Mouse (Mus musculus): ENCODE data around the gene Ppp1r9a. TPM values are rescaled to one million over a fixed set of nuclear protein-coding genes. Genes with fewer than 3 reads are reported as not detected.

Ppp1r9a gene
- polyA plus RNA-seq, 1 experiment from 2014 or later, result 3.8 TPM

GRCm38 (mm10) chr6:5103769-5104168, 201.1 kb downstream of the Ppp1r9a start:
- H3K9ac ChIP-seq (ENCODE audit: low read depth, low read length), result no peak overlapping the region; the same call in 1 of the 2 replicates
- H3K27ac ChIP-seq (ENCODE audit: low read length), result no peak overlapping the region
- H3K27me3 ChIP-seq (ENCODE audit: control insufficient read depth, insufficient read depth, low read depth, low read length), result no peaks in the 10 kb centered on the region
- H3K4me3 ChIP-seq (ENCODE audit: low read depth, low read length), result no peak overlapping the region
- H3K36me3 ChIP-seq (ENCODE audit: control insufficient read depth, insufficient read depth), result no peaks in the 10 kb centered on the region
- peaks cover 3% of the 10 kb centered on the region for H3K4me1 ChIP-seq (ENCODE audit: control insufficient read depth, low read depth, low read length)
- peak; percentile 73 for ATAC-seq (ENCODE audit: low read depth)
- H3K9me3 ChIP-seq (replicated peaks; ENCODE audit: control insufficient read depth, low read length), result no peaks in the 10 kb centered on the region
- no peak overlapping the region for H3K4me2 ChIP-seq (ENCODE audit: low read depth, low read length)
- 10% methylated on average over 6 of the region's 6 CpGs for WGBS (ENCODE audit: insufficient replicate concordance)

GRCm38 (mm10) chr6:5104238-5104637, 201.5 kb downstream of the Ppp1r9a start:
- Histone ChIP-seq H3K9me3 (replicated peaks; ENCODE audit: control insufficient read depth, low read length) (no peaks in the 10 kb centered on the region), H3K4me3 (ENCODE audit: low read depth, low read length) (no peak overlapping the region), H3K36me3 (ENCODE audit: control insufficient read depth, insufficient read depth) (no peaks in the 10 kb centered on the region), H3K9ac (ENCODE audit: low read depth, low read length) (no peak overlapping the region; the same call in 1 of the 2 replicates), H3K27me3 (ENCODE audit: control insufficient read depth, insufficient read depth, low read depth, low read length) (no peaks in the 10 kb centered on the region), H3K27ac (ENCODE audit: low read length) (no peak overlapping the region), H3K4me1 (ENCODE audit: control insufficient read depth, low read depth, low read length) (peaks cover 3% of the 10 kb centered on the region), H3K4me2 (ENCODE audit: low read depth, low read length) (no peak overlapping the region)
- 80% methylated on average over 7 of the region's 7 CpGs for WGBS (ENCODE audit: insufficient replicate concordance)
- ATAC-seq (ENCODE audit: low read depth), result no peak

- Histone ChIP-seq H3K27me3 (ENCODE audit: control insufficient read depth, insufficient read depth, low read depth, low read length) (no peaks in the 10 kb centered on the region), H3K9me3 (replicated peaks; ENCODE audit: control insufficient read depth, low read length) (no peaks in the 10 kb centered on the region), H3K27ac (ENCODE audit: low read length) (no peak overlapping the region), H3K9ac (ENCODE audit: low read depth, low read length) (no peak overlapping the region), H3K4me1 (ENCODE audit: control insufficient read depth, low read depth, low read length) (peaks cover 3% of the 10 kb centered on the region), H3K36me3 (ENCODE audit: control insufficient read depth, insufficient read depth) (no peaks in the 10 kb centered on the region), H3K4me3 (ENCODE audit: low read depth, low read length) (no peak overlapping the region), H3K4me2 (ENCODE audit: low read depth, low read length) (no peak overlapping the region)
- no peak for ATAC-seq (ENCODE audit: low read depth)
- 65% methylated on average over 3 of the region's 3 CpGs for WGBS (ENCODE audit: insufficient replicate concordance)
Measured at GRCm38 (mm10) chr6:5108494-5108893, 205.8 kb downstream of the Ppp1r9a start.

GRCm38 (mm10) chr6:5109925-5110714, 207.4 kb downstream of the Ppp1r9a start:
- H3K4me2 ChIP-seq (ENCODE audit: low read depth, low read length), result peak overlapping the region; percentile 54
- no peaks in the 10 kb centered on the region for H3K36me3 ChIP-seq (ENCODE audit: control insufficient read depth, insufficient read depth)
- H3K9me3 ChIP-seq (replicated peaks; ENCODE audit: control insufficient read depth, low read length), result no peaks in the 10 kb centered on the region
- H3K4me3 ChIP-seq (ENCODE audit: low read depth, low read length), result peak overlapping the region; percentile 38
- 9% methylated on average over 18 of the region's 18 CpGs for WGBS (ENCODE audit: insufficient replicate concordance)
- no peaks in the 10 kb centered on the region; the same call in none of the 2 replicates for H3K4me1 ChIP-seq (ENCODE audit: control insufficient read depth, low read depth, low read length)
- H3K27ac ChIP-seq (ENCODE audit: low read length), result no peak overlapping the region
- H3K27me3 ChIP-seq (ENCODE audit: control insufficient read depth, insufficient read depth, low read depth, low read length), result no peaks in the 10 kb centered on the region
- H3K9ac ChIP-seq (ENCODE audit: low read depth, low read length), result 0 out of 2 replicates have a peak overlapping the region, but pooled peaks have one; percentile 40
- peak; percentile 87 for ATAC-seq (ENCODE audit: low read depth)

GRCm38 (mm10) chr6:5110715-5111048, 208.0 kb downstream of the Ppp1r9a start:
- no peak for ATAC-seq (ENCODE audit: low read depth)
- WGBS (ENCODE audit: insufficient replicate concordance), result 11% methylated on average over 3 of the region's 3 CpGs
- no peak overlapping the region for H3K27ac ChIP-seq (ENCODE audit: low read length)
- no peaks in the 10 kb centered on the region; the same call in none of the 2 replicates for H3K4me1 ChIP-seq (ENCODE audit: control insufficient read depth, low read depth, low read length)
- no peaks in the 10 kb centered on the region for H3K27me3 ChIP-seq (ENCODE audit: control insufficient read depth, insufficient read depth, low read depth, low read length)
- no peak overlapping the region for H3K4me3 ChIP-seq (ENCODE audit: low read depth, low read length)
- H3K4me2 ChIP-seq (ENCODE audit: low read depth, low read length), result no peak overlapping the region
- H3K9me3 ChIP-seq (replicated peaks; ENCODE audit: control insufficient read depth, low read length), result no peaks in the 10 kb centered on the region
- H3K36me3 ChIP-seq (ENCODE audit: control insufficient read depth, insufficient read depth), result no peaks in the 10 kb centered on the region
- H3K9ac ChIP-seq (ENCODE audit: low read depth, low read length), result no peak overlapping the region

- no peak overlapping the region for H3K4me2 ChIP-seq (ENCODE audit: low read depth, low read length)
- H3K36me3 ChIP-seq (ENCODE audit: control insufficient read depth, insufficient read depth), result no peaks in the 10 kb centered on the region
- no peaks in the 10 kb centered on the region; the same call in none of the 2 replicates for H3K4me1 ChIP-seq (ENCODE audit: control insufficient read depth, low read depth, low read length)
- H3K27ac ChIP-seq (ENCODE audit: low read length), result no peak overlapping the region
- 21% methylated on average over 8 of the region's 8 CpGs for WGBS (ENCODE audit: insufficient replicate concordance)
- H3K27me3 ChIP-seq (ENCODE audit: control insufficient read depth, insufficient read depth, low read depth, low read length), result no peaks in the 10 kb centered on the region
- no peaks in the 10 kb centered on the region for H3K9me3 ChIP-seq (replicated peaks; ENCODE audit: control insufficient read depth, low read length)
- ATAC-seq (ENCODE audit: low read depth), result peak; percentile 56
- no peak overlapping the region for H3K9ac ChIP-seq (ENCODE audit: low read depth, low read length)
- no peak overlapping the region for H3K4me3 ChIP-seq (ENCODE audit: low read depth, low read length)
Measured at GRCm38 (mm10) chr6:5113103-5113502, 210.4 kb downstream of the Ppp1r9a start.

GRCm38 (mm10) chr6:5113734-5114133, 211.0 kb downstream of the Ppp1r9a start:
- Histone ChIP-seq H3K27me3 (ENCODE audit: control insufficient read depth, insufficient read depth, low read depth, low read length) (no peaks in the 10 kb centered on the region), H3K9ac (ENCODE audit: low read depth, low read length) (no peak overlapping the region), H3K9me3 (replicated peaks; ENCODE audit: control insufficient read depth, low read length) (no peaks in the 10 kb centered on the region), H3K4me1 (ENCODE audit: control insufficient read depth, low read depth, low read length) (no peaks in the 10 kb centered on the region; the same call in none of the 2 replicates), H3K4me3 (ENCODE audit: low read depth, low read length) (no peak overlapping the region), H3K36me3 (ENCODE audit: control insufficient read depth, insufficient read depth) (no peaks in the 10 kb centered on the region), H3K27ac (ENCODE audit: low read length) (0 out of 2 replicates have a peak overlapping the region, but pooled peaks have one; percentile 1), H3K4me2 (ENCODE audit: low read depth, low read length) (no peak overlapping the region)
- 62% methylated on average over 5 of the region's 5 CpGs for WGBS (ENCODE audit: insufficient replicate concordance)
- ATAC-seq (ENCODE audit: low read depth), result peak; percentile 56

GRCm38 (mm10) chr6:5114857-5115256, 212.1 kb downstream of the Ppp1r9a start:
- ATAC-seq (ENCODE audit: low read depth), result no peak

GRCm38 (mm10) chr6:5119181-5119910, 216.6 kb downstream of the Ppp1r9a start:
- H3K9ac ChIP-seq (ENCODE audit: low read depth, low read length), result no peak overlapping the region
- H3K4me3 ChIP-seq (ENCODE audit: low read depth, low read length), result no peak overlapping the region
- H3K4me2 ChIP-seq (ENCODE audit: low read depth, low read length), result no peak overlapping the region
- H3K36me3 ChIP-seq (ENCODE audit: control insufficient read depth, insufficient read depth), result no peaks in the 10 kb centered on the region
- no peaks in the 10 kb centered on the region for H3K9me3 ChIP-seq (replicated peaks; ENCODE audit: control insufficient read depth, low read length)
- no peak for ATAC-seq (ENCODE audit: low read depth)
- H3K4me1 ChIP-seq (ENCODE audit: control insufficient read depth, low read depth, low read length), result no peaks in the 10 kb centered on the region
- WGBS (ENCODE audit: insufficient replicate concordance), result 72% methylated on average over 15 of the region's 15 CpGs
- H3K27me3 ChIP-seq (ENCODE audit: control insufficient read depth, insufficient read depth, low read depth, low read length), result no peaks in the 10 kb centered on the region
- H3K27ac ChIP-seq (ENCODE audit: low read length), result no peak overlapping the region

More at GRCm38 (mm10) chr6:5114857-5115256, 212.1 kb downstream of the Ppp1r9a start:
- Histone ChIP-seq H3K4me1 (ENCODE audit: control insufficient read depth, low read depth, low read length) (no peaks in the 10 kb centered on the region; the same call in none of the 2 replicates), H3K4me3 (ENCODE audit: low read depth, low read length) (no peak overlapping the region), H3K27me3 (ENCODE audit: control insufficient read depth, insufficient read depth, low read depth, low read length) (no peaks in the 10 kb centered on the region), H3K36me3 (ENCODE audit: control insufficient read depth, insufficient read depth) (no peaks in the 10 kb centered on the region), H3K9me3 (replicated peaks; ENCODE audit: control insufficient read depth, low read length) (no peaks in the 10 kb centered on the region), H3K27ac (ENCODE audit: low read length) (no peak overlapping the region), H3K4me2 (ENCODE audit: low read depth, low read length) (no peak overlapping the region), H3K9ac (ENCODE audit: low read depth, low read length) (no peak overlapping the region)
- 71% methylated on average over 7 of the region's 7 CpGs for WGBS (ENCODE audit: insufficient replicate concordance)

Measured in liver, embryonic 16.5 days (tissue).